Mouse (Mus musculus): Measurements from ENCODE around the gene Ubn1.

The Ubn1 gene

GRCm38 (mm10) chr16:5049774-5050234 is at the start of gene Ubn1, which contains the start of gene Glyr1:
Gene Ubn1 (plus strand): TSS chr16:5050057.
Gene Glyr1 (minus strand): TSS chr16:5049863.
- peak; percentile 99 for DNase-seq

- no peak for DNase-seq
Measured at GRCm38 (mm10) chr16:5000611-5001010, 49.2 kb upstream of the Ubn1 start.

GRCm38 (mm10) chr16:5007067-5007466 is 42.8 kb upstream of the Ubn1 start, which contains the start of gene Smim22:
Gene Smim22 (plus strand): TSS chr16:5007288.
- no peak for DNase-seq

GRCm38 (mm10) chr16:5007492-5007891 is 42.4 kb upstream of the Ubn1 start:
- no peak for DNase-seq

GRCm38 (mm10) chr16:5008076-5008475 is 41.8 kb upstream of the Ubn1 start:
- no peak for DNase-seq

- no peak for DNase-seq
Measured at GRCm38 (mm10) chr16:5010371-5010935, 39.4 kb upstream of the Ubn1 start.

- DNase-seq: no peak
Measured at GRCm38 (mm10) chr16:5011285-5011684, 38.6 kb upstream of the Ubn1 start.

GRCm38 (mm10) chr16:5012036-5013005 is 37.5 kb upstream of the Ubn1 start:
- DNase-seq: no peak

GRCm38 (mm10) chr16:5013054-5013838 is 36.6 kb upstream of the Ubn1 start, which contains the start of gene Rogdi:
Gene Rogdi (minus strand): TSS chr16:5013553.
- DNase-seq: peak; percentile 95

- DNase-seq: no peak
Measured at GRCm38 (mm10) chr16:5014578-5014977, 35.3 kb upstream of the Ubn1 start.

- DNase-seq: no peak
Measured at GRCm38 (mm10) chr16:5024021-5024420, 25.8 kb upstream of the Ubn1 start.

GRCm38 (mm10) chr16:5029847-5030246 is 20.0 kb upstream of the Ubn1 start:
- DNase-seq: no peak

GRCm38 (mm10) chr16:5035591-5035990 is 14.3 kb upstream of the Ubn1 start:
- no peak for DNase-seq

GRCm38 (mm10) chr16:5036649-5037234 is 13.1 kb upstream of the Ubn1 start:
- no peak for DNase-seq

- DNase-seq: no peak
Measured at GRCm38 (mm10) chr16:5045322-5045721, 4.5 kb upstream of the Ubn1 start.

GRCm38 (mm10) chr16:5049182-5049773 is 579 bp upstream of the Ubn1 start:
- DNase-seq: no peak

- DNase-seq: peak; percentile 87
Measured at GRCm38 (mm10) chr16:5050251-5051110, 624 bp downstream of the Ubn1 start.

- DNase-seq: no peak
Measured at GRCm38 (mm10) chr16:5058114-5058513, 8.3 kb downstream of the Ubn1 start.

- DNase-seq: no peak
Measured at GRCm38 (mm10) chr16:5063472-5063871, 13.6 kb downstream of the Ubn1 start.

- no peak for DNase-seq
Measured at GRCm38 (mm10) chr16:5070321-5070720, 20.5 kb downstream of the Ubn1 start.

- no peak for DNase-seq
Measured at GRCm38 (mm10) chr16:5071974-5072373, 22.1 kb downstream of the Ubn1 start.
